Mouse (Mus musculus): Measurements from ENCODE around the gene Iqcc. TPM values are rescaled to one million over a fixed set of nuclear protein-coding genes. Genes with fewer than 3 reads are reported as not detected.

The Iqcc gene
- polyA plus RNA-seq, 1 experiment from 2014 or later = 23.6 TPM

GRCm38 (mm10) chr4:129618031-129618430 lies 868 bp downstream of the Iqcc start:
- Histone ChIP-seq H3K4me2 (peak overlapping the region; percentile 96), H3K27ac (ENCODE audit: low read depth, low read length) (no peak overlapping the region), H3K9me3 (ENCODE audit: control insufficient read depth, low read length) (no peaks in the 10 kb centered on the region), H3K4me1 (replicated peaks; ENCODE audit: control insufficient read depth, insufficient read depth, low read length) (peaks cover 7% of the 10 kb centered on the region), H3K4me3 (ENCODE audit: low read depth, low read length) (peak overlapping the region; percentile 78), H3K9ac (ENCODE audit: low read depth, low read length) (peak overlapping the region; percentile 88), H3K27me3 (replicated peaks; ENCODE audit: control insufficient read depth, insufficient read depth, low read length) (no peaks in the 10 kb centered on the region), H3K36me3 (ENCODE audit: control insufficient read depth, insufficient read depth, low read length) (peaks cover 7% of the 10 kb centered on the region; the same call in 1 of the 2 replicates)
- no peak for DNase-seq (ENCODE audit: low spot score)
- WGBS = 91% methylated on average over 5 of the region's 5 CpGs
- ATAC-seq (replicated peaks; ENCODE audit: low FRiP score) = no peak

GRCm38 (mm10) chr4:129617121-129617641 lies 1.7 kb downstream of the Iqcc start:
- 92% methylated on average over 7 of the region's 7 CpGs for WGBS
- DNase-seq (ENCODE audit: low spot score) = no peak

GRCm38 (mm10) chr4:129616631-129617030 lies 2.3 kb downstream of the Iqcc start:
- no peaks in the 10 kb centered on the region for H3K9me3 ChIP-seq (ENCODE audit: control insufficient read depth, low read length)
- ATAC-seq (replicated peaks; ENCODE audit: low FRiP score) = no peak
- 95% methylated on average over 3 of the region's 3 CpGs for WGBS
- H3K4me3 ChIP-seq (ENCODE audit: low read depth, low read length) = no peak overlapping the region
- H3K27me3 ChIP-seq (replicated peaks; ENCODE audit: control insufficient read depth, insufficient read depth, low read length) = no peaks in the 10 kb centered on the region
- no peak overlapping the region for H3K4me2 ChIP-seq
- no peak for DNase-seq (ENCODE audit: low spot score)
- peaks cover 5% of the 10 kb centered on the region; the same call in 1 of the 2 replicates for H3K36me3 ChIP-seq (ENCODE audit: control insufficient read depth, insufficient read depth, low read length)
- no peak overlapping the region for H3K27ac ChIP-seq (ENCODE audit: low read depth, low read length)
- H3K4me1 ChIP-seq (replicated peaks; ENCODE audit: control insufficient read depth, insufficient read depth, low read length) = peaks cover 3% of the 10 kb centered on the region
- no peak overlapping the region for H3K9ac ChIP-seq (ENCODE audit: low read depth, low read length)

More at GRCm38 (mm10) chr4:129617121-129617641, 1.7 kb downstream of the Iqcc start:
- no peak overlapping the region for H3K4me3 ChIP-seq (ENCODE audit: low read depth, low read length)
- H3K27me3 ChIP-seq (replicated peaks; ENCODE audit: control insufficient read depth, insufficient read depth, low read length) = no peaks in the 10 kb centered on the region
- no peaks in the 10 kb centered on the region for H3K9me3 ChIP-seq (ENCODE audit: control insufficient read depth, low read length)
- peaks cover 3% of the 10 kb centered on the region for H3K4me1 ChIP-seq (replicated peaks; ENCODE audit: control insufficient read depth, insufficient read depth, low read length)
- no peak overlapping the region for H3K27ac ChIP-seq (ENCODE audit: low read depth, low read length)
- no peak for ATAC-seq (replicated peaks; ENCODE audit: low FRiP score)
- H3K36me3 ChIP-seq (ENCODE audit: control insufficient read depth, insufficient read depth, low read length) = peaks cover 6% of the 10 kb centered on the region; the same call in 1 of the 2 replicates
- H3K4me2 ChIP-seq = peak overlapping the region; percentile 10; the same call in 1 of the 2 replicates
- H3K9ac ChIP-seq (ENCODE audit: low read depth, low read length) = no peak overlapping the region

GRCm38 (mm10) chr4:129615801-129616290 lies 3.1 kb downstream of the Iqcc start:
- Histone ChIP-seq H3K9ac (ENCODE audit: low read depth, low read length) (no peak overlapping the region), H3K4me1 (replicated peaks; ENCODE audit: control insufficient read depth, insufficient read depth, low read length) (peaks cover 3% of the 10 kb centered on the region), H3K36me3 (ENCODE audit: control insufficient read depth, insufficient read depth, low read length) (peaks cover 5% of the 10 kb centered on the region; the same call in 1 of the 2 replicates), H3K27me3 (replicated peaks; ENCODE audit: control insufficient read depth, insufficient read depth, low read length) (no peaks in the 10 kb centered on the region), H3K9me3 (ENCODE audit: control insufficient read depth, low read length) (no peaks in the 10 kb centered on the region), H3K27ac (ENCODE audit: low read depth, low read length) (no peak overlapping the region), H3K4me2 (no peak overlapping the region), H3K4me3 (ENCODE audit: low read depth, low read length) (no peak overlapping the region)
- no peak for ATAC-seq (replicated peaks; ENCODE audit: low FRiP score)
- no peak for DNase-seq (ENCODE audit: low spot score)
- 87% methylated on average over 9 of the region's 9 CpGs for WGBS

- H3K9me3 ChIP-seq (ENCODE audit: control insufficient read depth, low read length) = no peaks in the 10 kb centered on the region
- ATAC-seq (replicated peaks; ENCODE audit: low FRiP score) (no peak), DNase-seq (ENCODE audit: low spot score) (no peak)
- peaks cover 5% of the 10 kb centered on the region; the same call in 1 of the 2 replicates for H3K36me3 ChIP-seq (ENCODE audit: control insufficient read depth, insufficient read depth, low read length)
- no peak within 1 kb of the TSS for H3K4me3 ChIP-seq (ENCODE audit: low read depth, low read length)
- H3K9ac ChIP-seq (ENCODE audit: low read depth, low read length) = no peak within 1 kb of the TSS
- H3K4me1 ChIP-seq (replicated peaks; ENCODE audit: control insufficient read depth, insufficient read depth, low read length) = peaks cover 1% of the 10 kb centered on the region
- no peak within 1 kb of the TSS for H3K27ac ChIP-seq (ENCODE audit: low read depth, low read length)
- no peak within 1 kb of the TSS for H3K4me2 ChIP-seq
- H3K27me3 ChIP-seq (replicated peaks; ENCODE audit: control insufficient read depth, insufficient read depth, low read length) = no peaks in the 10 kb centered on the region
- WGBS = 85% methylated on average over 6 of the region's 6 CpGs
Observed at GRCm38 (mm10) chr4:129614093-129614492, 4.8 kb downstream of the Iqcc start, which contains the start of gene Dcdc2b. Gene Dcdc2b, minus strand, starts transcription at chr4:129614257.

GRCm38 (mm10) chr4:129610472-129610871 lies 8.4 kb downstream of the Iqcc start:
- Histone ChIP-seq H3K27me3 (replicated peaks; ENCODE audit: control insufficient read depth, insufficient read depth, low read length) (no peaks in the 10 kb centered on the region), H3K9ac (ENCODE audit: low read depth, low read length) (no peak overlapping the region), H3K4me3 (ENCODE audit: low read depth, low read length) (no peak overlapping the region), H3K27ac (ENCODE audit: low read depth, low read length) (no peak overlapping the region), H3K36me3 (ENCODE audit: control insufficient read depth, insufficient read depth, low read length) (peaks cover 15% of the 10 kb centered on the region), H3K4me1 (replicated peaks; ENCODE audit: control insufficient read depth, insufficient read depth, low read length) (peaks cover 5% of the 10 kb centered on the region), H3K9me3 (ENCODE audit: control insufficient read depth, low read length) (no peaks in the 10 kb centered on the region), H3K4me2 (no peak overlapping the region)
- 82% methylated on average over 4 of the region's 4 CpGs for WGBS
- DNase-seq (ENCODE audit: low spot score) (no peak), ATAC-seq (replicated peaks; ENCODE audit: low FRiP score) (no peak)

DNA sequence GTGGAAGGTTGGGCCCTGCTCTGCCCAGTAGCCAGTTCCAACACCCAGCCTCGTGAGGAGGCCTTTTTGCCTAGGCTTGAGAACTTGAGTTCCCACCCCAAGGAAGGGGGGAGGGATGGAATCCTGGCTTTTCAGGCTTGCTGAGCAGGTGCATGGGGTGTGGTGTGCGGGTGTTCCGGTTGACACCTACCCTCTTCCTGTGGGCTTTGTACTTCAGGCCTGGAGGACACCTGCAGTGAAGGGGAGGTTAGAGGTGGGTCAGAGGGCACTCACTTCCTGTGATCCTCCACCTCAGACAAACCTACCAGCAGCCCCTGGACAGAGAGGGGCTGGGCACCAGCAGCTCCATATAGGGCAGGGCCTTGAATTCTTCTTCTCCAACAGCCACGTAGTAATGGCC lies 8.9 kb downstream of the Iqcc start:
- H3K27me3 ChIP-seq (replicated peaks; ENCODE audit: control insufficient read depth, insufficient read depth, low read length) = no peaks in the 10 kb centered on the region
- ATAC-seq (replicated peaks; ENCODE audit: low FRiP score) = no peak
- H3K27ac ChIP-seq (ENCODE audit: low read depth, low read length) = no peak overlapping the region
- no peak overlapping the region for H3K4me2 ChIP-seq
- no peaks in the 10 kb centered on the region for H3K9me3 ChIP-seq (ENCODE audit: control insufficient read depth, low read length)
- 80% methylated on average over 4 of the region's 4 CpGs for WGBS
- H3K4me1 ChIP-seq (replicated peaks; ENCODE audit: control insufficient read depth, insufficient read depth, low read length) = peaks cover 5% of the 10 kb centered on the region
- peaks cover 18% of the 10 kb centered on the region for H3K36me3 ChIP-seq (ENCODE audit: control insufficient read depth, insufficient read depth, low read length)
- DNase-seq (ENCODE audit: low spot score) = no peak
- no peak overlapping the region for H3K4me3 ChIP-seq (ENCODE audit: low read depth, low read length)
- no peak overlapping the region for H3K9ac ChIP-seq (ENCODE audit: low read depth, low read length)

DNA sequence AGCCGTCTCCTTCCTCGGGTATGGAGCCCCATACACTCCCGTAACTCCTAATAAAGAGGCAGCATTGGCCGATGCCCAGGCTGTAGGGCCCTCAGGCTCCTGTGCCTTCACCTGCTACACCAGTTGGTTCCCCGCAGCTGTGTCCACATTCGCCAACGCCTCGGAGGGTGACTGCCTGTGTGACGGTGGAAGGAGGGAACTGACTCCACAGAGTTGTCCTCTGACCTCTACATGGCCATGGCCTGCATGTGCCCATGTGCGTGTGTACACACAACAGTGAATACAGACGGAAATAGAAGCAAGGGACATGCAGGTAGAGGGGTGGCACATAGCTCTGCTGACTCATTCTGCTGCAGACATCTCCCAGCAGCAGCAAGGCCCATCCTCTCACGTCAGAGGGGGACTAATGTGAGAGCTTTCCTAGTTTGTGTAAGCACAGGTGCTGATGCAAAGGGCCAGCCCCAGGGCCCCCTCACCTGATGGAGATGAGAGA lies 9.7 kb downstream of the Iqcc start:
- Histone ChIP-seq H3K4me2 (no peak overlapping the region), H3K36me3 (ENCODE audit: control insufficient read depth, insufficient read depth, low read length) (peaks cover 24% of the 10 kb centered on the region), H3K9me3 (ENCODE audit: control insufficient read depth, low read length) (no peaks in the 10 kb centered on the region), H3K4me1 (replicated peaks; ENCODE audit: control insufficient read depth, insufficient read depth, low read length) (peaks cover 5% of the 10 kb centered on the region), H3K9ac (ENCODE audit: low read depth, low read length) (no peak overlapping the region), H3K27me3 (replicated peaks; ENCODE audit: control insufficient read depth, insufficient read depth, low read length) (no peaks in the 10 kb centered on the region), H3K4me3 (ENCODE audit: low read depth, low read length) (no peak overlapping the region), H3K27ac (ENCODE audit: low read depth, low read length) (peak overlapping the region; percentile 43; the same call in 1 of the 2 replicates)
- WGBS = 79% methylated on average over 12 of the region's 12 CpGs
- DNase-seq (ENCODE audit: low spot score) (no peak), ATAC-seq (replicated peaks; ENCODE audit: low FRiP score) (0 out of 2 replicates have a peak, but pooled peaks have one; percentile 4)

All from liver, embryonic 11.5 days (tissue).